Mouse (Mus musculus) c-Kit-positive CD71-negative TER-119-negative erythroid progenitor cells, embryonic 14.5 days (primary cell): ENCODE measurements around the gene Neu2.

Source experiments
- DNase-seq: peaks from one replicate; pipeline ENCODE4 v3.0.0-alpha.2; 2013; ENCODE audit warnings: low read depth

Gene Neu2

GRCm38 (mm10) chr1:87537008-87537407 lies 27.3 kb downstream of the Neu2 start:
- no peak for DNase-seq

GRCm38 (mm10) chr1:87541614-87542013 lies 31.9 kb downstream of the Neu2 start:
- DNase-seq = peak; percentile 38

- peak; percentile 42 for DNase-seq
These were observed 41.3 kb downstream of the Neu2 start for GRCm38 (mm10) chr1:87551008-87551407.

- no peak for DNase-seq
These were observed 43.9 kb downstream of the Neu2 start for GRCm38 (mm10) chr1:87553586-87553985.

GRCm38 (mm10) chr1:87562967-87563366 lies 53.3 kb downstream of the Neu2 start:
- DNase-seq = no peak

- no peak for DNase-seq
These were observed 56.1 kb downstream of the Neu2 start for GRCm38 (mm10) chr1:87565760-87566159.

- no peak for DNase-seq
These were observed 58.7 kb downstream of the Neu2 start for GRCm38 (mm10) chr1:87568398-87568797.

- no peak for DNase-seq
These were observed 63.6 kb downstream of the Neu2 start for GRCm38 (mm10) chr1:87573261-87573660.

GRCm38 (mm10) chr1:87573800-87574215 lies 64.1 kb downstream of the Neu2 start, which contains the start of gene Ngef:
Gene Ngef, minus strand, starts transcription at chr1:87573870.
- DNase-seq = no peak

- no peak for DNase-seq
These were observed 64.7 kb downstream of the Neu2 start for GRCm38 (mm10) chr1:87574353-87574752.

GRCm38 (mm10) chr1:87574785-87575184 lies 65.1 kb downstream of the Neu2 start:
- DNase-seq = no peak

- DNase-seq = no peak
These were observed 69.3 kb downstream of the Neu2 start for GRCm38 (mm10) chr1:87578965-87579364.

- DNase-seq = no peak
These were observed 71.1 kb downstream of the Neu2 start for GRCm38 (mm10) chr1:87580824-87581223.

- DNase-seq = no peak
These were observed 79.5 kb downstream of the Neu2 start for GRCm38 (mm10) chr1:87589162-87589561.

GRCm38 (mm10) chr1:87589980-87590379 lies 80.3 kb downstream of the Neu2 start:
- DNase-seq = no peak

- DNase-seq = no peak
These were observed 84.6 kb downstream of the Neu2 start for GRCm38 (mm10) chr1:87594261-87594660.

- DNase-seq = no peak
These were observed 85.0 kb downstream of the Neu2 start for GRCm38 (mm10) chr1:87594671-87595070.

- no peak for DNase-seq
These were observed 90.8 kb downstream of the Neu2 start for GRCm38 (mm10) chr1:87600533-87600932.

GRCm38 (mm10) chr1:87601801-87602200 lies 92.1 kb downstream of the Neu2 start:
- DNase-seq = no peak

GRCm38 (mm10) chr1:87603389-87603788 lies 93.7 kb downstream of the Neu2 start:
- DNase-seq = no peak

- DNase-seq = no peak
These were observed 95.6 kb downstream of the Neu2 start for GRCm38 (mm10) chr1:87605296-87605695.

- DNase-seq = no peak
These were observed 97.8 kb downstream of the Neu2 start for GRCm38 (mm10) chr1:87607385-87608091.

- DNase-seq = no peak
These were observed 98.8 kb downstream of the Neu2 start for GRCm38 (mm10) chr1:87608416-87609046.
